Mouse (Mus musculus): ENCODE measurements around the gene Actn2. TPM values are rescaled to one million over a fixed set of nuclear protein-coding genes. Genes with fewer than 3 reads are reported as not detected.
A peak's percentile ranks its signal among the peaks of the same experiment; 100 is the strongest.

Gene Actn2
- polyA plus RNA-seq, 1 experiment from 2014 or later = 1,874 TPM

GRCm38 (mm10) chr13:12327577-12327976, 13.0 kb downstream of the Actn2 start:
- Histone ChIP-seq H3K4me2 (ENCODE audit: low read depth, low read length) (peak overlapping the region; percentile 26), H3K27ac (ENCODE audit: low read length) (peak overlapping the region; percentile 78)

GRCm38 (mm10) chr13:12323076-12323625, 17.4 kb downstream of the Actn2 start:
- Histone ChIP-seq H3K27ac (ENCODE audit: low read length) (peak overlapping the region; percentile 99), H3K9ac (ENCODE audit: low read length) (peak overlapping the region; percentile 63), H3K27me3 (ENCODE audit: control insufficient read depth, insufficient read depth, low read length) (no peaks in the 10 kb centered on the region), H3K36me3 (ENCODE audit: control insufficient read depth, insufficient read depth) (peaks cover 7% of the 10 kb centered on the region; the same call in 1 of the 2 replicates), H3K4me3 (ENCODE audit: low read length) (no peak overlapping the region; the same call in 1 of the 2 replicates), H3K9me3 (replicated peaks; ENCODE audit: control insufficient read depth, low read length) (no peaks in the 10 kb centered on the region), H3K4me2 (ENCODE audit: low read depth, low read length) (peak overlapping the region; percentile 23; the same call in 1 of the 2 replicates), H3K4me1 (ENCODE audit: control insufficient read depth, insufficient read depth, low read length) (peaks cover 68% of the 10 kb centered on the region)
- peak; percentile 50 for ATAC-seq (replicated peaks; ENCODE audit: extremely low read depth, insufficient read depth, low FRiP score)
- WGBS = 49% methylated on average over 12 of the region's 12 CpGs

More at GRCm38 (mm10) chr13:12327577-12327976, 13.0 kb downstream of the Actn2 start:
- peaks cover 3% of the 10 kb centered on the region; the same call in 1 of the 2 replicates for H3K36me3 ChIP-seq (ENCODE audit: control insufficient read depth, insufficient read depth)
- H3K9me3 ChIP-seq (replicated peaks; ENCODE audit: control insufficient read depth, low read length) = no peaks in the 10 kb centered on the region
- H3K9ac ChIP-seq (ENCODE audit: low read length) = peak overlapping the region; percentile 52
- H3K4me3 ChIP-seq (ENCODE audit: low read length) = no peak overlapping the region
- ATAC-seq (replicated peaks; ENCODE audit: extremely low read depth, insufficient read depth, low FRiP score) = no peak
- peaks cover 50% of the 10 kb centered on the region for H3K4me1 ChIP-seq (ENCODE audit: control insufficient read depth, insufficient read depth, low read length)
- 67% methylated on average over 6 of the region's 6 CpGs for WGBS
- no peaks in the 10 kb centered on the region for H3K27me3 ChIP-seq (ENCODE audit: control insufficient read depth, insufficient read depth, low read length)

- Histone ChIP-seq H3K4me3 (ENCODE audit: low read length) (peak overlapping the region; percentile 22), H3K9me3 (replicated peaks; ENCODE audit: control insufficient read depth, low read length) (no peaks in the 10 kb centered on the region), H3K27me3 (ENCODE audit: control insufficient read depth, insufficient read depth, low read length) (no peaks in the 10 kb centered on the region), H3K27ac (ENCODE audit: low read length) (peak overlapping the region; percentile 99), H3K4me2 (ENCODE audit: low read depth, low read length) (peak overlapping the region; percentile 61), H3K4me1 (ENCODE audit: control insufficient read depth, insufficient read depth, low read length) (peaks cover 61% of the 10 kb centered on the region), H3K36me3 (ENCODE audit: control insufficient read depth, insufficient read depth) (0 out of 2 replicates have a peak, but pooled peaks cover 5% of the 10 kb centered on the region), H3K9ac (ENCODE audit: low read length) (peak overlapping the region; percentile 71)
- ATAC-seq (replicated peaks; ENCODE audit: extremely low read depth, insufficient read depth, low FRiP score) = peak; percentile 61
- WGBS = 44% methylated on average over 2 of the region's 2 CpGs
Observed at GRCm38 (mm10) chr13:12320148-12320547, 20.4 kb downstream of the Actn2 start.

GRCm38 (mm10) chr13:12318017-12318416, 22.5 kb downstream of the Actn2 start:
- Histone ChIP-seq H3K4me1 (ENCODE audit: control insufficient read depth, insufficient read depth, low read length) (peaks cover 61% of the 10 kb centered on the region), H3K4me2 (ENCODE audit: low read depth, low read length) (peak overlapping the region; percentile 30; the same call in 1 of the 2 replicates), H3K9me3 (replicated peaks; ENCODE audit: control insufficient read depth, low read length) (no peaks in the 10 kb centered on the region), H3K27me3 (ENCODE audit: control insufficient read depth, insufficient read depth, low read length) (no peaks in the 10 kb centered on the region), H3K4me3 (ENCODE audit: low read length) (no peak overlapping the region), H3K9ac (ENCODE audit: low read length) (peak overlapping the region; percentile 63), H3K36me3 (ENCODE audit: control insufficient read depth, insufficient read depth) (0 out of 2 replicates have a peak, but pooled peaks cover 8% of the 10 kb centered on the region), H3K27ac (ENCODE audit: low read length) (peak overlapping the region; percentile 99)
- no peak for ATAC-seq (replicated peaks; ENCODE audit: extremely low read depth, insufficient read depth, low FRiP score)
- 34% methylated on average over 5 of the region's 5 CpGs for WGBS

GRCm38 (mm10) chr13:12317191-12317765, 23.3 kb downstream of the Actn2 start:
- ATAC-seq (replicated peaks; ENCODE audit: extremely low read depth, insufficient read depth, low FRiP score) = no peak; the same call in 1 of the 2 replicates
- peak overlapping the region; percentile 36; the same call in 1 of the 2 replicates for H3K4me2 ChIP-seq (ENCODE audit: low read depth, low read length)
- peak overlapping the region; percentile 8; the same call in 1 of the 2 replicates for H3K9ac ChIP-seq (ENCODE audit: low read length)

GRCm38 (mm10) chr13:12314173-12314572, 26.4 kb downstream of the Actn2 start:
- peaks cover 54% of the 10 kb centered on the region for H3K4me1 ChIP-seq (ENCODE audit: control insufficient read depth, insufficient read depth, low read length)
- 83% methylated on average over 6 of the region's 6 CpGs for WGBS
- H3K4me3 ChIP-seq (ENCODE audit: low read length) = no peak overlapping the region
- no peaks in the 10 kb centered on the region for H3K9me3 ChIP-seq (replicated peaks; ENCODE audit: control insufficient read depth, low read length)
- H3K9ac ChIP-seq (ENCODE audit: low read length) = no peak overlapping the region; the same call in 1 of the 2 replicates
- no peaks in the 10 kb centered on the region for H3K27me3 ChIP-seq (ENCODE audit: control insufficient read depth, insufficient read depth, low read length)
- H3K36me3 ChIP-seq (ENCODE audit: control insufficient read depth, insufficient read depth) = peaks cover 15% of the 10 kb centered on the region; the same call in 1 of the 2 replicates
- peak overlapping the region; percentile 79 for H3K27ac ChIP-seq (ENCODE audit: low read length)
- no peak overlapping the region for H3K4me2 ChIP-seq (ENCODE audit: low read depth, low read length)
- no peak for ATAC-seq (replicated peaks; ENCODE audit: extremely low read depth, insufficient read depth, low FRiP score)

More at GRCm38 (mm10) chr13:12317191-12317765, 23.3 kb downstream of the Actn2 start:
- no peaks in the 10 kb centered on the region for H3K9me3 ChIP-seq (replicated peaks; ENCODE audit: control insufficient read depth, low read length)
- 25% methylated on average over 6 of the region's 6 CpGs for WGBS
- H3K27ac ChIP-seq (ENCODE audit: low read length) = peak overlapping the region; percentile 80
- no peak overlapping the region for H3K4me3 ChIP-seq (ENCODE audit: low read length)
- no peaks in the 10 kb centered on the region for H3K27me3 ChIP-seq (ENCODE audit: control insufficient read depth, insufficient read depth, low read length)
- 0 out of 2 replicates have a peak, but pooled peaks cover 8% of the 10 kb centered on the region for H3K36me3 ChIP-seq (ENCODE audit: control insufficient read depth, insufficient read depth)
- H3K4me1 ChIP-seq (ENCODE audit: control insufficient read depth, insufficient read depth, low read length) = peaks cover 65% of the 10 kb centered on the region

GRCm38 (mm10) chr13:12311930-12312492, 28.5 kb downstream of the Actn2 start:
- Histone ChIP-seq H3K4me1 (ENCODE audit: control insufficient read depth, insufficient read depth, low read length) (peaks cover 54% of the 10 kb centered on the region), H3K27me3 (ENCODE audit: control insufficient read depth, insufficient read depth, low read length) (no peaks in the 10 kb centered on the region), H3K9ac (ENCODE audit: low read length) (peak overlapping the region; percentile 39), H3K4me3 (ENCODE audit: low read length) (no peak overlapping the region), H3K36me3 (ENCODE audit: control insufficient read depth, insufficient read depth) (peaks cover 25% of the 10 kb centered on the region), H3K9me3 (replicated peaks; ENCODE audit: control insufficient read depth, low read length) (no peaks in the 10 kb centered on the region), H3K4me2 (ENCODE audit: low read depth, low read length) (no peak overlapping the region), H3K27ac (ENCODE audit: low read length) (peak overlapping the region; percentile 53)
- 53% methylated on average over 10 of the region's 10 CpGs for WGBS
- no peak; the same call in 1 of the 2 replicates for ATAC-seq (replicated peaks; ENCODE audit: extremely low read depth, insufficient read depth, low FRiP score)

- WGBS = 57% methylated on average over 4 of the region's 4 CpGs
- peaks cover 25% of the 10 kb centered on the region for H3K36me3 ChIP-seq (ENCODE audit: control insufficient read depth, insufficient read depth)
- H3K4me1 ChIP-seq (ENCODE audit: control insufficient read depth, insufficient read depth, low read length) = peaks cover 55% of the 10 kb centered on the region
- H3K9ac ChIP-seq (ENCODE audit: low read length) = 0 out of 2 replicates have a peak overlapping the region, but pooled peaks have one; percentile 22
- H3K27ac ChIP-seq (ENCODE audit: low read length) = peak overlapping the region; percentile 53
- H3K4me2 ChIP-seq (ENCODE audit: low read depth, low read length) = no peak overlapping the region
- H3K4me3 ChIP-seq (ENCODE audit: low read length) = no peak overlapping the region
- ATAC-seq (replicated peaks; ENCODE audit: extremely low read depth, insufficient read depth, low FRiP score) = no peak
- H3K9me3 ChIP-seq (replicated peaks; ENCODE audit: control insufficient read depth, low read length) = no peaks in the 10 kb centered on the region
- no peaks in the 10 kb centered on the region for H3K27me3 ChIP-seq (ENCODE audit: control insufficient read depth, insufficient read depth, low read length)
Observed at GRCm38 (mm10) chr13:12311371-12311770, 29.2 kb downstream of the Actn2 start.

- no peak for ATAC-seq (replicated peaks; ENCODE audit: extremely low read depth, insufficient read depth, low FRiP score)
- H3K9ac ChIP-seq (ENCODE audit: low read length) = no peak overlapping the region; the same call in 1 of the 2 replicates
- peak overlapping the region; percentile 52 for H3K27ac ChIP-seq (ENCODE audit: low read length)
- WGBS = 59% methylated on average over 3 of the region's 3 CpGs
- H3K9me3 ChIP-seq (replicated peaks; ENCODE audit: control insufficient read depth, low read length) = no peaks in the 10 kb centered on the region
- peaks cover 31% of the 10 kb centered on the region for H3K36me3 ChIP-seq (ENCODE audit: control insufficient read depth, insufficient read depth)
- peaks cover 41% of the 10 kb centered on the region for H3K4me1 ChIP-seq (ENCODE audit: control insufficient read depth, insufficient read depth, low read length)
- no peak overlapping the region for H3K4me3 ChIP-seq (ENCODE audit: low read length)
- no peaks in the 10 kb centered on the region for H3K27me3 ChIP-seq (ENCODE audit: control insufficient read depth, insufficient read depth, low read length)
- no peak overlapping the region for H3K4me2 ChIP-seq (ENCODE audit: low read depth, low read length)
Observed at GRCm38 (mm10) chr13:12309446-12309845, 31.1 kb downstream of the Actn2 start.
